Mouse (Mus musculus) hindbrain, embryonic 15.5 days (tissue): ENCODE measurements around the gene Pappa2. TPM values are rescaled to one million over a fixed set of nuclear protein-coding genes. Genes with fewer than 3 reads are reported as not detected.

Experiments used
- ATAC-seq: fragments of 200-750 bp; cut with Nextera tagmentation; 2 replicates; pipeline ENCODE4 v1.8.0; 2017; ENCODE audit warnings: low read depth, moderate number of reproducible peaks, moderate TSS enrichment; ENCODE audit not compliant: low FRiP score
- H3K27ac ChIP-seq: fragments of 300-500 bp; sonication (generic); replicated peaks from 2 replicates; pipeline ENCODE4 v1.5.1; 2015; ENCODE audit warnings: mild to moderate bottlenecking, inconsistent platforms
- H3K27me3 ChIP-seq: fragments of 300-500 bp; sonication (generic); 2 replicates; pipeline ENCODE4 v1.6.1; 2015; ENCODE audit warnings: control low read depth, inconsistent platforms
- H3K36me3 ChIP-seq: fragments of 300-500 bp; sonication (generic); 2 replicates; pipeline ENCODE4 v1.6.1; 2015; ENCODE audit warnings: control low read depth, inconsistent platforms
- H3K4me1 ChIP-seq: fragments of 300-500 bp; sonication (generic); replicated peaks from 2 replicates; pipeline ENCODE4 v1.6.1; 2015; ENCODE audit warnings: control low read depth, inconsistent platforms
- H3K4me2 ChIP-seq: fragments of 300-500 bp; sonication (generic); 2 replicates; pipeline ENCODE4 v1.6.1; 2015; ENCODE audit warnings: moderate library complexity, mild to moderate bottlenecking, inconsistent platforms
- H3K4me3 ChIP-seq: fragments of 300-500 bp; sonication (generic); 2 replicates; pipeline ENCODE4 v1.5.1; 2015; ENCODE audit warnings: mild to moderate bottlenecking, inconsistent platforms
- H3K9ac ChIP-seq: fragments of 300-500 bp; sonication (generic); 2 replicates; pipeline ENCODE4 v1.6.1; 2015; ENCODE audit warnings: inconsistent platforms
- H3K9me3 ChIP-seq: fragments of 300-500 bp; sonication (generic); 2 replicates; pipeline ENCODE4 v1.6.1; 2016; ENCODE audit warnings: control low read depth, inconsistent platforms
- WGBS: fragments of 180-500 bp; shearing (Covaris S2); methylation state at CpG from one replicate; pipeline ENCODE4 v1.1.7; 2015; 5-methylcytosine and 5-hydroxymethylcytosine counted together
- polyA plus RNA-seq: library from polyadenylated mRNA; unstranded; fragments of >200 nt; fragmentation: Nextera tagmentation; extraction: Ambion mirVana; gene quantifications from 2 replicates; pipeline ENCODE4 v1.2.1, GENCODE M21; 2015

The Pappa2 gene
- polyA plus RNA-seq, 1 experiment from 2014 or later = 0.53 TPM

DNA sequence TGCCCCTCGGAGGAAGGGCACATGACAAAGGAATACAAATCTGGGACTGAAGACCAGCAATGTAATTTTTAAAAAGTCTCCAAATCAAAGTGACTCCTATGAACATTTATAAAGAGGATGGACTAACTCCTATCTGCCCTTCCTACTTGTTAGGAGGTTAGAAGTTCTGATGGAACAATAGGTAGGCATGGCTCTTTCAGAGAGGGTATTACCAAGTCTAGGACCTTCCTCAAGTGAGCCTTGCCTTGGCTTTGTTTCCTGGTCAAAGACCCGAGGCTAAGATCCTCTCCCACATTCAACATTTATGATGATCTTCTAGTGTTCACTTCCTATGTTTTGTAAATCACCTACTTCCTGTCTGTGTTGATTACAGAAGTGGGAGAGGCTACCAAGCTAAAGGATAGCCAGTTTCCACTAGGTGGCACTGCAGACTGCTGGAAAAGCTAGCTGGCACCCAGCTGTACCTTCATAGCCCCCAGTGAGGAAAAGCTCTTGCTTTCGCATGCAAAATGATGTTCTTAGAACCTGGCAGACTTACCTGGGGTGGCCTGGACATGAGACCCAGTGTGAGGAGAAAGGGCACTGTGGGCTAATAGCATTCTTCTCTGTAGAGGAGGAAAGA lies 310.2 kb downstream of the Pappa2 start:
- Histone ChIP-seq H3K4me1 (no peaks in the 10 kb centered on the region), H3K27me3 (no peaks in the 10 kb centered on the region), H3K4me3 (no peak overlapping the region), H3K4me2 (no peak overlapping the region), H3K36me3 (peaks cover 37% of the 10 kb centered on the region), H3K27ac (no peak overlapping the region), H3K9ac (no peak overlapping the region), H3K9me3 (no peaks in the 10 kb centered on the region)
- WGBS = 46% methylated on average over 3 of the region's 3 CpGs
- peak; percentile 86 for ATAC-seq

- Histone ChIP-seq H3K4me1 (no peaks in the 10 kb centered on the region), H3K9ac (no peak overlapping the region), H3K27ac (no peak overlapping the region), H3K4me2 (no peak overlapping the region), H3K36me3 (peaks cover 34% of the 10 kb centered on the region), H3K27me3 (no peaks in the 10 kb centered on the region), H3K4me3 (no peak overlapping the region), H3K9me3 (no peaks in the 10 kb centered on the region)
- ATAC-seq = no peak
- WGBS = 88% methylated on average over 3 of the region's 3 CpGs
Measured at GRCm38 (mm10) chr1:158666001-158666400, 314.3 kb downstream of the Pappa2 start.
